Mouse (Mus musculus) lung, postnatal 0 days (tissue): ENCODE measurements at regions not wholly inside any gene's neighbourhood (a gene's known extent, or its start where the extent isn't known, plus 50 kb on each side); places are given as distances from the start of the nearest gene placed in this dataset.

Source experiments
- CTCF ChIP-seq: IDR thresholded peaks from 2 replicates; pipeline ENCODE4 v1.5.1; 2016; ENCODE audit warnings: antibody characterized with exemption, mild to moderate bottlenecking
- EP300 ChIP-seq: IDR thresholded peaks from 2 replicates; pipeline ENCODE4 v1.6.1; 2016; ENCODE audit warnings: antibody characterized with exemption, mild to moderate bottlenecking, control low read depth

DNA sequence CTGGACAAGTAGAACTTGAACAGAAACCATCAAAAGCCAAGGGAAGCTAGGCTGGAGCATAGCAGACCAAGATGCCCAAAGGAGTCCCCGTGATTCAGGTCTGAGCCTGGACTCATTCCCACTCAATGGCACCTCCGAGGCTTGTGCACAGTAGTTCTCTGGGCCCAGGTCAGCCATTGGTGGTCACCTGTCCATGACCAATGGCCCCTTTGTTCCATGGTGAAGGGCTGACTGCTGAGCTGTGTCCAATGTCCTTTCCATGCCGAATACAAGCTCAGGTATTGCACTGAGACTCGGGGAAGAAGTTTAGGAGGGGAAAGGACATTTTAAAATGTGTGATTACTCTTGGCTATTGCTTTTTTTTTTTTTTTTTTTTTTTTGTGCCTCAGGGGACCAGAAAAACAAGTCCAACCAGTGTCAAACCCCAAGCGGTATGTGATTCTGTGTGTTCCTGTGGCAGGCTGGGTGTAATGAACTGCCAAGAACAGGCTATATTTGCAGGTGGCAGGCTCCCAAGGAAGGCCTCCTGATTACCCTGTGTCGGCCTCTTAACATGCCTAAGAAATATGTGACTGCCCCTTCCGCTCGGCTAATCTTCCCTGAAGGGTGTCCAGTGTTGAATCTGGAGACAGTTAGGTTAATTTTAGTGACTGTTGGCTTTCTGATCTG is 69.4 kb downstream of the Enc1 start:
- no peak for TF ChIP-seq CTCF
- no peak for TF ChIP-seq EP300
